Mouse (Mus musculus): ENCODE measurements around the gene D6Ertd527e.

- TF ChIP-seq CTCF (IDR thresholded peaks at IDR 0.05; ENCODE audit: borderline replicate concordance, insufficient read depth, low read depth, low read length) (no peak), POLR2A (IDR thresholded peaks at IDR 0.05; ENCODE audit: borderline replicate concordance, insufficient read depth, low read length) (no peak)
Measured at GRCm38 (mm10) chr6:87070641-87071040, 33.9 kb upstream of the D6Ertd527e start.

Data from cerebellum, adult 2 months (tissue).